Mouse (Mus musculus) midbrain, embryonic 11.5 days (tissue): ENCODE data around the gene Gm9837. TPM values are rescaled to one million over a fixed set of nuclear protein-coding genes. Genes with fewer than 3 reads are reported as not detected.

ENCODE experiments used
- ATAC-seq: fragments of 200-750 bp; cut with Nextera tagmentation; 2 replicates; pipeline ENCODE4 v1.8.0; 2017; ENCODE audit warnings: moderate TSS enrichment, moderate library complexity; ENCODE audit not compliant: low FRiP score
- DNase-seq: peaks from one replicate; pipeline ENCODE4 v3.0.0; 2015; ENCODE audit warnings: low spot score; ENCODE audit errors: missing footprints
- H3K27ac ChIP-seq: fragments of 300-500 bp; sonication (generic); 2 replicates; pipeline ENCODE4 v1.5.1; 2014; ENCODE audit warnings: low read depth, low read length
- H3K27me3 ChIP-seq: fragments of 300-500 bp; sonication (generic); 2 replicates; pipeline ENCODE4 v1.6.1; 2014; ENCODE audit warnings: mild to moderate bottlenecking, low read length, moderate library complexity, mixed read lengths; ENCODE audit not compliant: control insufficient read depth, insufficient read depth
- H3K36me3 ChIP-seq: fragments of 300-500 bp; sonication (generic); 2 replicates; pipeline ENCODE4 v1.6.1; 2014; ENCODE audit warnings: mild to moderate bottlenecking, low read length, moderate library complexity, mixed read lengths; ENCODE audit not compliant: control insufficient read depth, insufficient read depth
- H3K4me1 ChIP-seq: fragments of 300-500 bp; sonication (generic); 2 replicates; pipeline ENCODE4 v1.6.1; 2014; ENCODE audit warnings: low read length; ENCODE audit not compliant: control insufficient read depth, insufficient read depth
- H3K4me2 ChIP-seq: fragments of 300-500 bp; sonication (generic); 2 replicates; pipeline ENCODE4 v1.6.1; 2014; ENCODE audit warnings: mild to moderate bottlenecking, moderate library complexity
- H3K4me3 ChIP-seq: fragments of 300-500 bp; sonication (generic); 2 replicates; pipeline ENCODE4 v1.5.1; 2014; ENCODE audit warnings: low read depth, low read length
- H3K9ac ChIP-seq: fragments of 300-500 bp; sonication (generic); 2 replicates; pipeline ENCODE4 v1.6.1; 2014; ENCODE audit warnings: low read length
- H3K9me3 ChIP-seq: fragments of 300-500 bp; sonication (generic); 2 replicates; pipeline ENCODE4 v1.6.1; 2016; ENCODE audit warnings: low read length; ENCODE audit not compliant: control insufficient read depth
- WGBS: fragments of 180-500 bp; shearing (Covaris S2); extraction: QIAGEN DNeasy Blood & Tissue Kit; methylation state at CpG from one replicate; pipeline ENCODE4 v1.1.7; 2014; 5-methylcytosine and 5-hydroxymethylcytosine counted together
- polyA plus RNA-seq: library from polyadenylated mRNA; unstranded; fragments of >200 nt; fragmentation: Nextera tagmentation; extraction: Ambion mirVana; gene quantifications from 2 replicates; pipeline ENCODE4 v1.2.1, GENCODE M21; 2014

Gm9837 gene
- polyA plus RNA-seq, 1 experiment from 2014 or later = not detected

- Histone ChIP-seq H3K27ac (no peak overlapping the region), H3K4me2 (no peak overlapping the region), H3K4me1 (peaks cover 3% of the 10 kb centered on the region; the same call in 1 of the 2 replicates), H3K4me3 (no peak overlapping the region), H3K36me3 (no peaks in the 10 kb centered on the region), H3K27me3 (peaks cover 9% of the 10 kb centered on the region), H3K9me3 (no peaks in the 10 kb centered on the region), H3K9ac (no peak overlapping the region)
- WGBS = 74% methylated on average over 5 of the region's 5 CpGs
- ATAC-seq (no peak), DNase-seq (no peak)
These were observed 34.9 kb upstream of the Gm9837 start for GRCm38 (mm10) chr11:53505026-53505663.

DNA sequence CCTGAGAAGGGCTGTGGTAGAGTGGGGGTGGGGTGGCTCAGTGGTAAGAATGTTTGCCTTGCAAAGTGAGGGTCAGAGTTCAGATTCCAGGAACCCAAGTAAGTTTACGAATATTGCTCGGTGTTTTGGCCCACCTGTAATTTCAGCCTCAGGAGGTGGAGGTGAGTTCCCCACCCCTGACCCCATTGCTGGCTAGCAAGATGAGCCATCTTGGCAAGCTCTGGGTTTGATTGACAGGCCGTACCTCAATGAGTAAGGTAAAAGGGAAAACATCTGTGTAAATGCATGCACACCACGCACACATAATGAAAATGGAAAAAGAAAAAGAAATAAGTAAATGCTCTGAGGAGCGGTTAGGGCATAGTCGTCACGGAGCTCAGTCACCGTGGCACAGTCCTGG lies 34.1 kb upstream of the Gm9837 start:
- Histone ChIP-seq H3K27ac (no peak overlapping the region), H3K9ac (no peak overlapping the region), H3K36me3 (no peaks in the 10 kb centered on the region), H3K4me1 (peaks cover 3% of the 10 kb centered on the region; the same call in 1 of the 2 replicates), H3K9me3 (no peaks in the 10 kb centered on the region), H3K27me3 (peaks cover 14% of the 10 kb centered on the region), H3K4me3 (no peak overlapping the region), H3K4me2 (no peak overlapping the region)
- ATAC-seq = no peak
- DNase-seq = no peak
- WGBS = 90% methylated on average over 8 of the region's 8 CpGs

- Histone ChIP-seq H3K4me2 (no peak overlapping the region), H3K27me3 (peaks cover 15% of the 10 kb centered on the region), H3K4me1 (peaks cover 3% of the 10 kb centered on the region; the same call in 1 of the 2 replicates), H3K9me3 (no peaks in the 10 kb centered on the region), H3K9ac (no peak overlapping the region), H3K36me3 (no peaks in the 10 kb centered on the region), H3K27ac (no peak overlapping the region), H3K4me3 (no peak overlapping the region)
- DNase-seq (no peak), ATAC-seq (no peak)
- 83% methylated on average over 5 of the region's 5 CpGs for WGBS
These were observed 33.5 kb upstream of the Gm9837 start for GRCm38 (mm10) chr11:53503738-53504137.

DNA sequence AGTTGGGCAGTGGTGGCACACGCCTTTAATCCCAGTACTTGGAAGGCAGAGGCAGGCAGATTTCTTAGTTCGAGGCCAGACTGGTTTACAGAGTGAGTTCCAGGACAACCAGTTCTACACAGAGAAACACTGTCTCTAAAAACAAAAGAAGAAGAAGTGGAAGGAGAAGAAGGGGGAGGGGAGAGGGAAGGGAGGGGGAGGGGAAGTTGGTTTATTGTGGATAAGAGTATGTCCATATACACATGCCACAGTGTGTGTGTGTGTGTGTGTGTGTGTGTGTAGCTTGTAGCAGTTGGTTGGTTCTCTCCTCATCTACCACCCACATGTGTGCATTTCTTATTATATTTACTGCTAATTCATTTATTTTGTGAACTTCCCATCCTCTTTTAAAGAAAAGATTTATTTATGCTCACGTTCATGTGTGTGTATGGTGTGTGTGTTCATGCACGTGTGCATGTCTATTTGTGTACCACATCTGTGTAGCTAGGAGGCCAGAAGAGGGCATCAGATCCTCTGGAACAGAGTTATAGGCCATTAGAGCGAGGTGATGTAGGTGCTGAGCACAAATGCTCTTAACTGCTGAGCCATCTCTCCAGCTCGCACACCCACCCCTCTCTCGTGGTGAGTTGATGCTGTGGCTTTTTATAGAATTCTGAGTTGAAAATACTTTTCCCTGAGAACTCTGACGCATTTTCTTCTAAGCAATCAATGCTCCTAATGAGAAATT lies 31.9 kb upstream of the Gm9837 start:
- no peaks in the 10 kb centered on the region for H3K9me3 ChIP-seq
- WGBS = 84% methylated on average over 8 of the region's 8 CpGs

GRCm38 (mm10) chr11:53500569-53500968 lies 30.3 kb upstream of the Gm9837 start:
- Histone ChIP-seq H3K36me3 (no peaks in the 10 kb centered on the region), H3K27me3 (peaks cover 28% of the 10 kb centered on the region), H3K27ac (no peak overlapping the region), H3K9me3 (no peaks in the 10 kb centered on the region), H3K9ac (no peak overlapping the region), H3K4me3 (no peak overlapping the region), H3K4me2 (no peak overlapping the region), H3K4me1 (peaks cover 4% of the 10 kb centered on the region; the same call in 1 of the 2 replicates)
- peak; percentile 86 for DNase-seq
- no peak for ATAC-seq
- 9% methylated on average over 11 of the region's 11 CpGs for WGBS

More for the DNA sequence above, 31.9 kb upstream of the Gm9837 start:
- Histone ChIP-seq H3K4me3 (no peak overlapping the region), H3K36me3 (no peaks in the 10 kb centered on the region), H3K27ac (no peak overlapping the region), H3K27me3 (peaks cover 20% of the 10 kb centered on the region), H3K9ac (no peak overlapping the region), H3K4me1 (peaks cover 3% of the 10 kb centered on the region; the same call in 1 of the 2 replicates), H3K4me2 (no peak overlapping the region)
- ATAC-seq (no peak), DNase-seq (peak; percentile 75)

DNA sequence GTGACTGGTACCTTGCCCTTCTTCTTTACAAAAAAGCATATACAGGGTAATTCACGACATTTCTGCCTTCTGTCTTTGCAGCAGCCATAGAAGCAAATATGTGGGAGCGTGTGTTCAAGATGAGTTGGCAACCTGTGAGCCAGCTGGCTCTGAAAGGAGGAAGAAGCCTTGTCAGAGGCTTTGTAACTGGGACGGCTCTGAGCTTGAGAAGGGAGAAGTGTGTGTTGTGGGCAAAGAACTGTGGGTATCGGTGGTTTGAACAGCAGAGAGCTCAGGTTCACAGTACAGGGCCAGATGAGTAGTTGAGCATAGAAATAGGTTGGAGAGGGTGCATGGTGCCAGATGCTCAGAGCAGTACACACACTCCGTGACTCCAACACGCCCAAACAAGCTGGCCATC lies 26.7 kb upstream of the Gm9837 start:
- H3K4me1 ChIP-seq = peaks cover 18% of the 10 kb centered on the region
- H3K4me2 ChIP-seq = no peak overlapping the region

DNA sequence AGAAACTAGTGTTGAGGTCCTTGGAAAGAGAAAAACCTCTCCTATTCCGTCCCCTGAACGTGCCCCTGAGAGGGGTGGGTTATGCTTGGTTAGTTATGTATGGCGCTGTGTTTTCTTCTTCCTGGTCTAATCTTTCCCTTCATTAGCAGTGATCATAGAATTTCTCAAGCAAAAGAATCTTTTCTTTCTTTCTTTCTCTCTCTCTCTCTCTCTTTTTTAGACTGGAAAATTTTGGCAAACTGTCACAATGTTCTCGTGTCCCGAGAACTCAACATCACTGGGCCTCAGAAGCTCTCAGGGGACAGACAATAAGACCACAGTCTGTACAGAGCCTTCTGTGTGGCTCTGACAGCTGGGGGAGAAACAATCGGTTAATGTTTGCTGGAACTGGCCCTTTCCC lies 25.1 kb upstream of the Gm9837 start:
- Histone ChIP-seq H3K4me3 (no peak overlapping the region), H3K36me3 (no peaks in the 10 kb centered on the region), H3K27me3 (peaks cover 23% of the 10 kb centered on the region), H3K9ac (no peak overlapping the region), H3K27ac (peak overlapping the region; percentile 35; the same call in 1 of the 2 replicates), H3K4me1 (peaks cover 22% of the 10 kb centered on the region), H3K9me3 (no peaks in the 10 kb centered on the region), H3K4me2 (no peak overlapping the region)
- DNase-seq (no peak), ATAC-seq (no peak)
- WGBS = 20% methylated on average over 6 of the region's 6 CpGs

More for the DNA sequence above, 26.7 kb upstream of the Gm9837 start:
- 80% methylated on average over 6 of the region's 6 CpGs for WGBS
- Histone ChIP-seq H3K27ac (no peak overlapping the region), H3K9me3 (no peaks in the 10 kb centered on the region), H3K4me3 (no peak overlapping the region), H3K27me3 (peaks cover 28% of the 10 kb centered on the region), H3K9ac (no peak overlapping the region), H3K36me3 (no peaks in the 10 kb centered on the region)
- DNase-seq (no peak), ATAC-seq (no peak)

GRCm38 (mm10) chr11:53493243-53493955 lies 23.1 kb upstream of the Gm9837 start:
- no peak overlapping the region for H3K4me3 ChIP-seq
- H3K4me2 ChIP-seq = no peak overlapping the region
- 18% methylated on average over 3 of the region's 3 CpGs for WGBS
- ATAC-seq (no peak), DNase-seq (peak; percentile 84)
- H3K27ac ChIP-seq = no peak overlapping the region
- H3K9ac ChIP-seq = no peak overlapping the region
- H3K27me3 ChIP-seq = peaks cover 18% of the 10 kb centered on the region
- no peaks in the 10 kb centered on the region for H3K9me3 ChIP-seq
- H3K36me3 ChIP-seq = no peaks in the 10 kb centered on the region
- peaks cover 22% of the 10 kb centered on the region for H3K4me1 ChIP-seq

DNA sequence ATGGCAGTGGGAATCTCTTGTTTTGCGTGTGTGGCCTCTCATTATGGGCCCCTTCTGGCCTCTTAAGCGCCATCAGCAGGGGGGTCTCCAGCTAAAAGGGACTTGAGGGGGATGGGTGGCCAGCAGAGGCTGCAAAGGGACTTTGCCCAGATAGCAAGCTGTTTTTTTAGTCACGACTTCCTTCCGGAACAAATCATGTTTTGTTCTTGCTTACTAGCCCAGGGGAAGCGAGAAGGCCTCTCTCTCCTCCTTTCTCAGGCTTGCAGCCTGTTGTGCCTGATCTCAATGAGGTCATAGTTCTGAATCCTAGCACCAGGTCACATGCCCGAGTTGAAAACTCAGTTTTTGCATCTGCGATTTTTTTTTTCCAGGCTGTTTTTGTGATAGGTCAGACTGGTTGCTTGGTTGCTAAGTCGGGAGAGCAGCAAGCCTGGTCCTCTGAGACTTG lies 21.7 kb upstream of the Gm9837 start:
- Histone ChIP-seq H3K9ac (no peak overlapping the region), H3K27ac (no peak overlapping the region; the same call in 1 of the 2 replicates), H3K4me2 (no peak overlapping the region), H3K4me1 (peaks cover 27% of the 10 kb centered on the region), H3K4me3 (no peak overlapping the region), H3K36me3 (no peaks in the 10 kb centered on the region), H3K9me3 (no peaks in the 10 kb centered on the region), H3K27me3 (peaks cover 24% of the 10 kb centered on the region)
- DNase-seq (peak; percentile 94), ATAC-seq (peak; percentile 76)
- 4% methylated on average over 8 of the region's 8 CpGs for WGBS
